Mouse (Mus musculus): ENCODE data around the gene Tspan13.

DNA sequence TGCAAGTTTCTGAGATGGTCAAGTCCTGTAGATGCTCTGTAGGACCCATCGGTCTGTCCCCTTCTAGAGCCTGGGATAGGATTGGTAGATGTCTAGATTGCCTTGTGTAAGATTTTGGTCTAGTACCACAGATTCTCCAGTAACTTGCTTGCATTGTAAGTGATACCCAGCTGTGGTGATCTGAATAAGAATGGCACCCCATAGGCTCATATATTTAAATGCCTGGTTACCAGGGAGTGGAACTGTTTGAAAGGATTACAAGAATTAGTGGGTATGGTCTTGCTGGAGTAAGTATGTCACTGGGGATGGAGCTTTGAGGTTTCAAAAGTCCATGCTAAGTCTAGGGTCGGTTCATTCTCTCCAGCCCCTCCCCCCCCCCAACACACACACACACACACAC is 21.6 kb downstream of the Tspan13 start:
- TF ChIP-seq GATA1 (IDR thresholded peaks at IDR 0.05; ENCODE audit: borderline replicate concordance, low read length) (no peak), FLI1 (IDR thresholded peaks at IDR 0.05; ENCODE audit: low read length) (no peak)
